Mouse (Mus musculus) heart, embryonic 16.5 days (tissue): ENCODE measurements around the gene H2-M5. TPM values are rescaled to one million over a fixed set of nuclear protein-coding genes. Genes with fewer than 3 reads are reported as not detected.

Experiments used
- ATAC-seq: fragments of 200-750 bp; cut with Nextera tagmentation; replicated peaks from 2 replicates; pipeline ENCODE4 v1.8.0; 2017; ENCODE audit warnings: moderate number of reproducible peaks; ENCODE audit not compliant: insufficient read depth, low FRiP score; ENCODE audit errors: extremely low read depth
- H3K27ac ChIP-seq: fragments of 300-500 bp; sonication (generic); 2 replicates; pipeline ENCODE4 v1.5.1; 2014; ENCODE audit warnings: mild to moderate bottlenecking, low read length, control low read depth, moderate library complexity
- H3K27me3 ChIP-seq: fragments of 300-500 bp; sonication (generic); 2 replicates; pipeline ENCODE4 v1.6.1; 2014; ENCODE audit warnings: low read length, mixed read lengths; ENCODE audit not compliant: control insufficient read depth, insufficient read depth
- H3K36me3 ChIP-seq: fragments of 300-500 bp; sonication (generic); 2 replicates; pipeline ENCODE4 v1.6.1; 2014; ENCODE audit not compliant: control insufficient read depth, insufficient read depth
- H3K4me1 ChIP-seq: fragments of 300-500 bp; sonication (generic); 2 replicates; pipeline ENCODE4 v1.6.1; 2014; ENCODE audit warnings: low read length, mixed read lengths; ENCODE audit not compliant: control insufficient read depth, insufficient read depth
- H3K4me2 ChIP-seq: fragments of 300-500 bp; sonication (generic); 2 replicates; pipeline ENCODE4 v1.6.1; 2014; ENCODE audit warnings: low read depth, mild to moderate bottlenecking, control low read depth, low read length
- H3K4me3 ChIP-seq: fragments of 300-500 bp; sonication (generic); 2 replicates; pipeline ENCODE4 v1.5.1; 2014; ENCODE audit warnings: mild to moderate bottlenecking, control low read depth, low read length
- H3K9ac ChIP-seq: fragments of 300-500 bp; sonication (generic); 2 replicates; pipeline ENCODE4 v1.6.1; 2014; ENCODE audit warnings: low read length, control low read depth
- H3K9me3 ChIP-seq: fragments of 300-500 bp; sonication (generic); replicated peaks from 2 replicates; pipeline ENCODE4 v1.6.1; 2016; ENCODE audit warnings: low read length; ENCODE audit not compliant: control insufficient read depth
- WGBS: fragments of 180-500 bp; shearing (Covaris S2); extraction: QIAGEN DNeasy Blood & Tissue Kit; methylation state at CpG from one replicate; pipeline ENCODE4 v1.1.7; 2014; 5-methylcytosine and 5-hydroxymethylcytosine counted together
- polyA plus RNA-seq: library from polyadenylated mRNA; unstranded; fragments of >200 nt; fragmentation: Nextera tagmentation; extraction: Ambion mirVana; gene quantifications from 2 replicates; pipeline ENCODE4 v1.2.1, GENCODE M21; 2015

The H2-M5 gene
- polyA plus RNA-seq, 1 experiment from 2014 or later, result 0.37 TPM

- no peaks in the 10 kb centered on the region for H3K36me3 ChIP-seq
- no peak overlapping the region for H3K4me3 ChIP-seq
- H3K27me3 ChIP-seq, result no peaks in the 10 kb centered on the region
- H3K9ac ChIP-seq, result no peak overlapping the region
- no peak overlapping the region for H3K27ac ChIP-seq
- ATAC-seq, result no peak
- H3K9me3 ChIP-seq, result no peaks in the 10 kb centered on the region
- H3K4me2 ChIP-seq, result no peak overlapping the region
- H3K4me1 ChIP-seq, result no peaks in the 10 kb centered on the region
Observed at GRCm38 (mm10) chr17:37016333-37016732, 27.0 kb upstream of the H2-M5 start.

DNA sequence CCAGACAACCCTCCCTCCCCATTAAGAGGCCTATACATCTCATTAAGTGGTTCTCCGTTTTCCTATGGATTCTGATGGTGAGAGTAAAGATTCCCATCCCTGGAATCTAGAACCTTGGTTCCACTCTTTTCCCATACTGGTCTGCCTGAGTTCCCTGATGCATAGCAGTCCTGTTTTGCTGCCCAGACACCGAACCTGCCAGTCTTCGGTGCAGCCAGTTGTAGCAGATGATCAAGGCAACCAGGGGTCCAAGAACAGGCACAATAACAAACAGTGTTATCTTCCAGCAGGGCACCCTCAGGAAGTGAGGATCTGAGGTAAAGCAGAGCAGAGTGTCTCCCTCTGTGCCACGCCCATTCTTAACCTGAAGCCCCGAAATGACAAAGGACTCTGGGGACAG, 22.8 kb upstream of the H2-M5 start:
- H3K9me3 ChIP-seq, result no peaks in the 10 kb centered on the region
- H3K4me3 ChIP-seq, result no peak overlapping the region
- no peak overlapping the region for H3K4me2 ChIP-seq
- no peak for ATAC-seq
- peaks cover 15% of the 10 kb centered on the region for H3K36me3 ChIP-seq
- no peaks in the 10 kb centered on the region for H3K4me1 ChIP-seq
- WGBS, result 51% methylated on average over 5 of the region's 5 CpGs
- H3K9ac ChIP-seq, result no peak overlapping the region
- no peak overlapping the region for H3K27ac ChIP-seq
- H3K27me3 ChIP-seq, result no peaks in the 10 kb centered on the region

GRCm38 (mm10) chr17:37011719-37012118, 22.4 kb upstream of the H2-M5 start:
- H3K4me2 ChIP-seq, result no peak overlapping the region
- H3K4me1 ChIP-seq, result no peaks in the 10 kb centered on the region
- 76% methylated on average over 3 of the region's 3 CpGs for WGBS
- H3K9me3 ChIP-seq, result no peaks in the 10 kb centered on the region
- no peaks in the 10 kb centered on the region for H3K27me3 ChIP-seq
- H3K27ac ChIP-seq, result no peak overlapping the region
- peaks cover 15% of the 10 kb centered on the region for H3K36me3 ChIP-seq
- no peak overlapping the region for H3K4me3 ChIP-seq
- no peak for ATAC-seq
- H3K9ac ChIP-seq, result no peak overlapping the region

DNA sequence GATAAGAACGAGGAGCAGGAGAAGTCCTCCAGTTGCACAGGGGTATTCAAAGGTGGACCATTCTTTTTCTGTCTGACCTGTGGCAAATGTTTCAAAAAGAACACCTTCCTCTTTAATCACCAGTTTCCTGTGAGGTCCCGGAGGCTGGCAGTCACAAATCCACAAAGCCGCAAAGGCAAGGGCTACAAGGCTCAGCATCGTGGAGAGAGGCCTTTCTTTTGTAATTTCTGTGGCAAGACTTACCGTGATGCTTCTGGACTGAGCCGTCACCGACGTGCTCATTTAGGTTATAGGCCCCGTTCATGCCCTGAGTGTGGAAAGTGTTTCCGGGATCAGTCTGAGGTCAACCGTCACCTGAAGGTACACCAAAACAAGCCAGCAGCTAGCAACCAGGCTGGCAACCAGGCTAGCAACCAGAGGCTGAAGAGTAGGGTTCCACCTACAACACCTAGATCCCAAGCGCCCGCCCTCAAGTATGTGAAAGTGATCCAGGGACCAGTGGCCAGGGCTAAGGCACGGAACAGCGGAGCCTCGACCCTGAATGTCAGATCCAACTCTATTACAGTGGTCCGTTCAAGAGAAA, 20.2 kb upstream of the H2-M5 start:
- Histone ChIP-seq H3K9me3 (no peaks in the 10 kb centered on the region), H3K4me2 (no peak overlapping the region), H3K27me3 (no peaks in the 10 kb centered on the region), H3K4me3 (no peak overlapping the region), H3K4me1 (no peaks in the 10 kb centered on the region), H3K36me3 (peaks cover 15% of the 10 kb centered on the region), H3K9ac (no peak overlapping the region), H3K27ac (no peak overlapping the region)
- WGBS, result 84% methylated on average over 17 of the region's 17 CpGs
- no peak for ATAC-seq

GRCm38 (mm10) chr17:37008161-37008560, 18.8 kb upstream of the H2-M5 start:
- H3K36me3 ChIP-seq, result peaks cover 15% of the 10 kb centered on the region
- no peak overlapping the region for H3K4me2 ChIP-seq
- WGBS, result 83% methylated on average over 6 of the region's 6 CpGs
- no peak overlapping the region for H3K9ac ChIP-seq
- no peaks in the 10 kb centered on the region for H3K9me3 ChIP-seq
- 0 out of 2 replicates have a peak, but pooled peaks cover 2% of the 10 kb centered on the region for H3K4me1 ChIP-seq
- ATAC-seq, result no peak
- H3K27me3 ChIP-seq, result no peaks in the 10 kb centered on the region
- no peak overlapping the region for H3K27ac ChIP-seq
- no peak overlapping the region for H3K4me3 ChIP-seq

DNA sequence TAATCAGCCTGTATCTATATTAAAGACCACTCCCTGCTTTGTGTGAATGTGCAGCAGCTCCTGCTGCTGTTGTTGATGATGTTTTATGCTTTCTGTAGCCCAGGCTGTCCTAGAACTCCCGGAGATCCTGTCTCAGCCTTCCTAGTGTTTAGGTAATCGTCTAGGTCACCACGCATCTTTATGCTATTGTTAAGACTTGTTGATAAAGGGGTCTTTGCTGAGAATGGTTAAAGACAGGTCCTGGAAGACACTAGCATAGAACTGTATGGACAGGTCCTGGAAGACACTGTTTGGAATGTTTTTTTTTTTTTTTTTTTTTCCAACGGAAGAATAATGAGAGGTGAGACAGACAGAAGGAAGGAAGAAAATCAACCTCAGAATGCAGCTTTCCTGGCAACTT, 14.0 kb upstream of the H2-M5 start:
- peak overlapping the region; percentile 67 for H3K4me3 ChIP-seq
- H3K36me3 ChIP-seq, result peaks cover 5% of the 10 kb centered on the region
- no peaks in the 10 kb centered on the region for H3K9me3 ChIP-seq
- peak overlapping the region; percentile 97 for H3K4me2 ChIP-seq
- peak overlapping the region; percentile 86 for H3K9ac ChIP-seq
- H3K4me1 ChIP-seq, result 0 out of 2 replicates have a peak, but pooled peaks cover 2% of the 10 kb centered on the region
- ATAC-seq, result no peak
- WGBS, result 41% methylated on average over 4 of the region's 4 CpGs
- H3K27me3 ChIP-seq, result no peaks in the 10 kb centered on the region
- H3K27ac ChIP-seq, result no peak overlapping the region

DNA sequence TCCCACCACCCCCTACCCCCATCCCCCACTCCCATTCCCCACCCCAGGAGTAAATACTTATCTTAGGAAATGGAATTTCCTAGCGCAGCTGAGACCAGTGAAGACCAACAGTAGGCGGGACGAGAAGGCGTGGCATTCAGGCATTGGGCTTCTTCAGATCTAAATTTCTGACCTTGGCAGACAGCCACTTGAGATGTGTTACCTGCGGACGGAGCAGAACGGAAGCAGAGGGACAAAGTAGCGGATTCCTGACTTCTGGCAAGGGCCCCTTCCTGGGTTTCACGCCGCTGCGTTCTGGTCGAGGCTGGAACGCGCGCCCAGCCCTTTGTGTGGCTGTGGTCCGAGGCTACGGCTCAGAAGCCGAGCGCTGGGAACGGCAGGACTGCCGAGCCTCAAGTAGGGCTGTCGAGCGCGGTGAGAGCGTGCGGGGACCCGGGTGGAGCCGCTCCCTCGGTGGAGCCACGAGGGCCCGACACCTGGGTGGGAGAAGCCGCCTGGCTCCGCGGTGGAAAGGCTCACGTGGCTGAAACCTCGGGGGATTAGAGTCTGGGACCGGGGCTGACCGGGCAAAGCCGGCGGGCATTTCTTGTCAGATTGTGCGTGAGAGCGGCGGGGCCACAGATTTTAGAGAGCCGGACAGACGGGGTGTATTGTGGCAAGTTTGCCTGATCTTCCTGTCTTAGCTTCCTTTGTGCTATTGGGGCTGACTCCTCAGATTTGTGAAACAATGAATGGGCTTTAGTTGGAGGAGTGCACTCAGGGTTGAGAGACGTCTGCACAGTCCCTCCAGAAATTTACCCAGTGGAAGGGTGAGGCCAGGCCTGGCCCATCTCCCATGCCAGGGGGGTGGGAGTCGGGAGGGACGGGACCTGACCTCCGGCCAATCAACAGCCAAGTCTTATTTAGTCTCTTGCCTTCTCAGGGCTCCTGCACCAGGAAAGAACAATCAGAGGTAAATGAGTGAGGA, 13.3 kb upstream of the H2-M5 start:
- Histone ChIP-seq H3K9ac (peak overlapping the region; percentile 86), H3K4me2 (peak overlapping the region; percentile 97), H3K4me3 (peak overlapping the region; percentile 67), H3K27me3 (no peaks in the 10 kb centered on the region), H3K36me3 (peaks cover 1% of the 10 kb centered on the region; the same call in 1 of the 2 replicates), H3K4me1 (0 out of 2 replicates have a peak, but pooled peaks cover 2% of the 10 kb centered on the region), H3K27ac (peak overlapping the region; percentile 88), H3K9me3 (no peaks in the 10 kb centered on the region)
- ATAC-seq, result peak; percentile 86
- WGBS, result under 1% methylated on average over 49 of the region's 49 CpGs

DNA sequence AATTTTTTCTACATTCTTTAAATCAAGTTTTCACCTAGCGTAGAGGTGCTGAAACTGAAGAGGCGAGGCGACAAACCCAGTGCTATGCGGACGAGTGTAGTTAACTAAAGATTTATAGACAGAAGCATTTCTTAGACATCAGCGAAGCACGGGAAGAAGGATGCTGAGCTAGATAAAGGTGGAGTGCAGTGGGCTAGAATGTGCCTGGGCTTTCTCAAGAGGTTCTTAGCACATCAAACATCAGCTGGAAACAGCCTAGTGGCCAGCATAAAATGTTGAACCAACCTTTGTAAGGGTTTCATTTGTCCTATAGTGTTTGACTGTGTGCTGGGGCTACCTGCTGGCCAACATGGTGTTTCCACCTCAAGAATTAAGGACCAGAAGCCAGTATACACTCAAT, 11.5 kb upstream of the H2-M5 start, which contains the start of gene Zfp57:
Zfp57 (plus strand) TSS at position 301 of the 400 bp plus-strand sequence.
- peak within 1 kb of the TSS; percentile 67; the same call in 1 of the 2 replicates for H3K4me3 ChIP-seq
- no peak within 1 kb of the TSS for H3K27ac ChIP-seq

DNA sequence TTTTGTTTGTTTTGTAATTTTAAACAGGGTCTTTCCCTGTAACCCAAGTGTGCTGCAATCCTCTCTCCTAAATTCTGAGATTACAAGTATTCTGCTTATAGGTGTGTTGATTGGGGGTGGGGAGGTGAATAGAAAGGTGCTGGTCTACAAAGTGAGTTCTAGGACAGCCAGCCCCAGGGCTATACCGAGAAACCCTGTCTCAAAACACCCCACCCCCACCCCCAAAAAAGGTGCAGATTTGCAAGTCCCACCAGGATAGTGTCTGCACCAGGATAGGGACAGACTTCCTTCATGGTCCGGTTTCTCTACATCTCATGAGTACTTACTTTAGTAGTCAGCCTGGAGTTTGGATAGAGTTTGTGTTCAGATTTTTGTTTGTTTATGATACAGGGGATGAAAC, 9.1 kb upstream of the H2-M5 start:
- H3K36me3 ChIP-seq, result no peaks in the 10 kb centered on the region
- H3K4me1 ChIP-seq, result no peaks in the 10 kb centered on the region
- H3K4me3 ChIP-seq, result no peak overlapping the region
- ATAC-seq, result no peak
- WGBS, result 58% methylated on average over 2 of the region's 2 CpGs
- no peak overlapping the region for H3K9ac ChIP-seq
- no peaks in the 10 kb centered on the region for H3K9me3 ChIP-seq
- no peak overlapping the region for H3K27ac ChIP-seq
- H3K4me2 ChIP-seq, result no peak overlapping the region
- H3K27me3 ChIP-seq, result no peaks in the 10 kb centered on the region

More for the DNA sequence above, 11.5 kb upstream of the H2-M5 start, which contains the start of gene Zfp57:
- no peak for ATAC-seq
- Histone ChIP-seq H3K36me3 (no peaks in the 10 kb centered on the region), H3K4me2 (peak within 1 kb of the TSS; percentile 97), H3K9ac (no peak within 1 kb of the TSS), H3K4me1 (0 out of 2 replicates have a peak, but pooled peaks cover 2% of the 10 kb centered on the region), H3K27me3 (no peaks in the 10 kb centered on the region), H3K9me3 (no peaks in the 10 kb centered on the region)
- 86% methylated on average over 7 of the region's 7 CpGs for WGBS
